Mouse (Mus musculus) brain, embryonic 14.5 days (tissue): ENCODE results near the gene Osbpl6.

Experiments used
- CTCF ChIP-seq: fragments of 200-500 bp; IDR thresholded peaks from 2 replicates; pipeline ENCODE4 v1.5.1; 2012; ENCODE audit warnings: inconsistent platforms, mild to moderate bottlenecking, moderate library complexity, borderline replicate concordance; ENCODE audit not compliant: insufficient read depth, insufficient read length; ENCODE audit errors: extremely low read depth
- POLR2A ChIP-seq: fragments of 200-500 bp; IDR thresholded peaks from 2 replicates; pipeline ENCODE4 v1.6.1; 2012; ENCODE audit warnings: mild to moderate bottlenecking, inconsistent platforms, borderline replicate concordance; ENCODE audit not compliant: poor library complexity, insufficient read depth, insufficient read length, severe bottlenecking; ENCODE audit errors: extremely low read depth

DNA sequence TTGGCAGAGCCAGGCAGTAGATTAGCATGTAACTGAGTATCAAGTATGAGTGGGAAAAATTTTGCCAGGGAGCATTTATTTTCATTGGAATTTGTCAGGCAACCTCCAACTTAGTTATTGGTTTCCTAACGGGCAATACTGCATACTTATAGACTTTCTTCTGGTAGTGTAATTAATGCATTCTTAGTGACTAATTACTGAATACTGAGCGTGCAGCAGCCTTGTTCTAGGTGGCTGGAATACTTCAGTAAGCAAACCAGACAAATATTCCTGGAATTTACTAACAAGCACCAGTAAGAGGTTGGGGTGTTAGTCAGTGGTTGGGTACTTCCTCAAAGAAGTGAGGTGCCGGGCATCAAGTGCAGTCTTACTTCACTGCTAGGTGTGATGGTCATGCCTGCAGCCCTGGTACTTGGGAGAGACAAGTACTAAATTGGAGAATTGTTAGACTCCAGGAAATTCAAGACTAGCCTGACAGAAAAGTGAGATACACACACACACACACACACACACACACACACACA lies 186.2 kb downstream of the Osbpl6 start:
- TF ChIP-seq CTCF (no peak), POLR2A (no peak)
